8 mouse cellular contexts compared by ENCODE assay signal in the genomic region with DNA sequence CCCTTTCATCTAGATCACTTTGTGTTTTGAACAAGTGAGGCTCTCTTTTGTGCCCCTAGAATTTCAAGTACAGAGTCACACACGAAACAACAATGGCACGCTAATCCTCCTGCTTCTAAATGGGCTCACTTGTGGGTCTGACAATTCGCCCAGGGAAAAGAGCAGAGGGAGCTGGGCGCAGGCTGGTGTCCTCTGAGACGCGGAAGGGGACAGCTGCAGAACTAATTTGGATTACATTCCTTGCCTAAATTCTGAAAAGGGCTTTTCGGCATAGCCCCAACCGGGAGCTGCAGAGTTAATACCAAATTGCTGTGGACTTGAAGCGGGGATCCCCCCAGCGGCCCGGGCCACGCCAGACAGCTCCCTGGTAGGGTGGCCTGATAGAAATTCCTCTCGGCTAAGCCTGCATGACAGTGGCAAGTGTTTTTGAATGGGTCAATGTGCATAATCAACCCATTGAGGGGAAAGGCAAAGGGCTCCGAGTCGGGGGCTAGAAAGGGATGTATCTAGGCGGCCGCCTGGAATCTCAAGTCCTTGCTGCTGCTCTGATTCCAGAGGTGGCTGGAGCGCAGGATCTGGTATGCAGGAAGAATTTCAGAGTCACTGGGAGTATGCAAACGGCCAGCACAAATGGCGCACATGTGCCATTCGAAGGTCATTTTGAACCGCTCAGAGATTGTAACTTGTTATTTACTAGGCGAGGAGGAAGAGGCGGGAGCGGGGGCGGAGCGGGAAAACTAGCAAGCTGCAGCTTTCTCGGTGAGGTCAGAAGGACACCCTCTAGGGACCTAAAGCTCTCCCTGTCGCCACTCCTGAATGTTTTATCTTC. TPM values are rescaled to one million over a fixed set of nuclear protein-coding genes. Genes with fewer than 3 reads are reported as not detected.
A peak's percentile ranks its signal among the peaks of the same experiment; 100 is the strongest.
DNase-seq lines count a peak whose midpoint lies in the region; ATAC-seq and TF ChIP-seq lines count a peak whose summit lies in the region.

No protein-coding gene starts in this region.

- no peak overlapping the region for H3K27ac ChIP-seq in intestine, postnatal 0 days (ENCODE audit: low read depth, low read length)
- no peak overlapping the region for H3K27ac ChIP-seq in limb, embryonic 12.5 days
- H3K27ac ChIP-seq in midbrain, embryonic 15.5 days = peak overlapping the region; percentile 81

- peak; percentile 49 for DNase-seq in adrenal gland, postnatal 14 days
- DNase-seq in cerebellum, postnatal 10 days = peak; percentile 70 to 73
- DNase-seq in heart, adult 18-20 months = peak; percentile 73 to 74
- no peak for DNase-seq in natural killer cell, adult 2 months (ENCODE audit: low spot score in 2 of 2)

- H3K9ac ChIP-seq in intestine, postnatal 0 days (ENCODE audit: low read depth, low read length) = no peak overlapping the region
- peak overlapping the region; percentile 47; the same call in 1 of the 2 replicates for H3K9ac ChIP-seq in limb, embryonic 12.5 days (replicated peaks)
- H3K9ac ChIP-seq in midbrain, embryonic 15.5 days = peak overlapping the region; percentile 49

- 2% methylated on average over 29 of the region's 29 CpGs for WGBS in intestine, postnatal 0 days
- WGBS in limb, embryonic 12.5 days = under 1% methylated on average over 29 of the region's 29 CpGs
- under 1% methylated on average over 29 of the region's 29 CpGs for WGBS in midbrain, embryonic 15.5 days

- H3K27me3 ChIP-seq in intestine, postnatal 0 days (replicated peaks; ENCODE audit: control insufficient read depth, insufficient read depth, low read length) = peaks cover 55% of the 10 kb centered on the region
- H3K27me3 ChIP-seq in limb, embryonic 12.5 days = peaks cover 59% of the 10 kb centered on the region
- peaks cover 6% of the 10 kb centered on the region for H3K27me3 ChIP-seq in midbrain, embryonic 15.5 days (replicated peaks)

- H3K4me3 ChIP-seq in intestine, postnatal 0 days (ENCODE audit: low read depth, low read length) = peak overlapping the region; percentile 46
- H3K4me3 ChIP-seq in limb, embryonic 12.5 days (replicated peaks) = peak overlapping the region; percentile 62
- H3K4me3 ChIP-seq in midbrain, embryonic 15.5 days = peak overlapping the region; percentile 95

- H3K36me3 ChIP-seq in intestine, postnatal 0 days (ENCODE audit: control insufficient read depth, insufficient read depth) = no peaks in the 10 kb centered on the region
- no peaks in the 10 kb centered on the region for H3K36me3 ChIP-seq in limb, embryonic 12.5 days
- no peaks in the 10 kb centered on the region for H3K36me3 ChIP-seq in midbrain, embryonic 15.5 days (replicated peaks)

- TF ChIP-seq CTCF in intestine, postnatal 0 days (IDR thresholded peaks at IDR 0.05; ENCODE audit: low read depth) = no peak

- H3K4me2 ChIP-seq in intestine, postnatal 0 days (replicated peaks; ENCODE audit: low read depth) = peak overlapping the region; percentile 99
- peak overlapping the region; percentile 99 for H3K4me2 ChIP-seq in limb, embryonic 12.5 days
- peak overlapping the region; percentile 97 for H3K4me2 ChIP-seq in midbrain, embryonic 15.5 days

- no peak for ATAC-seq in intestine, postnatal 0 days
- ATAC-seq in limb, embryonic 12.5 days (ENCODE audit: insufficient number of reproducible peaks, insufficient read depth, low FRiP score, low TSS enrichment, low read depth) = no peak
- ATAC-seq in midbrain, embryonic 15.5 days (replicated peaks) = peak; percentile 53
- no peak for ATAC-seq in monocyte, adult 5-6 weeks (replicated peaks; ENCODE audit: insufficient number of reproducible peaks, low FRiP score, low TSS enrichment, poor library complexity, severe bottlenecking)

- 0 out of 2 replicates have a peak, but pooled peaks cover 8% of the 10 kb centered on the region for H3K4me1 ChIP-seq in intestine, postnatal 0 days (replicated peaks; ENCODE audit: control insufficient read depth, insufficient read depth, low read length)
- peaks cover 19% of the 10 kb centered on the region for H3K4me1 ChIP-seq in limb, embryonic 12.5 days (replicated peaks)
- H3K4me1 ChIP-seq in midbrain, embryonic 15.5 days = peaks cover 22% of the 10 kb centered on the region

- no peaks in the 10 kb centered on the region for H3K9me3 ChIP-seq in intestine, postnatal 0 days (ENCODE audit: control insufficient read depth)
- no peaks in the 10 kb centered on the region for H3K9me3 ChIP-seq in limb, embryonic 12.5 days
- H3K9me3 ChIP-seq in midbrain, embryonic 15.5 days = no peaks in the 10 kb centered on the region

RNA-seq across cellular contexts. Expression of a gene that starts 2.2 kb away (rescaled TPM):
- total RNA-seq in adrenal gland, postnatal 14 days (2021) = 0.59 and 0.60 TPM in 2 replicates
- total RNA-seq in heart, adult 18-20 months (2021) = 10 to 100 TPM; 11.4 to 12.4 TPM
- polyA plus RNA-seq in intestine, postnatal 0 days (2015; fragmentation: Nextera tagmentation; extraction: Ambion mirVana) = 0.03 TPM in 1 of 2 replicates, not detected in the other
- polyA plus RNA-seq in limb, embryonic 12.5 days (2016; fragmentation: Nextera tagmentation; extraction: Ambion mirVana) = 0.65 and 1.1 TPM in 2 replicates
- 15.8 and 15.9 TPM in 2 replicates for polyA plus RNA-seq in midbrain, embryonic 15.5 days (2015; fragmentation: Nextera tagmentation; extraction: Ambion mirVana)
- not detected in 3 replicates for total RNA-seq in monocyte, adult 5-6 weeks (2017)

Comparison
In these comparisons a context has a peak if more than half of its experiments do, and no peak if none do; other contexts are left out.
1. DNase-seq: peak in adrenal gland, postnatal 14 days (single experiment), cerebellum, postnatal 10 days (2 of 2) and heart, adult 18-20 months (2 of 2); none in natural killer cell, adult 2 months (0 of 2).
2. Peak in every context shown above with its lines, with median percentiles within 50 percentile points of each other: H3K4me2 ChIP-seq and H3K4me3 ChIP-seq.